Mouse (Mus musculus): Measurements from ENCODE around the gene Speer2.

DNA sequence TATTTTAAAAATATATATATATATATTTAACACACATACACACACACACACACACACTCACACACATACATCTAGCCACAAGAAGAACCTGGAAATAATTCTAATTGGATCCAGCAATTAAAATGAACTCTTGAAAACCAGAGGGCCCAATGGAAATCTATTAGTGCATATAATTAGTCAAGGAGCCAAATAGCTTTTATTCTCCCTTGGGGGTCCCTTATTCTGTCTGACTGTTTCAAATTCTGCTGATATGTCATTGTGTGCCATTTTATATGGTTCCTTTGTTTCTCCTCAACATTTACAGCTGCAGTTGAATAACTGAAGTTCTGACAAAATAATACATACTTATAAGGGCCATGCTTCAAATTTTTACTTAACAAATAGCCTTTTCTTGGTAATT, 17.2 kb upstream of the Speer2 start:
- TF ChIP-seq CTCF (IDR thresholded peaks at IDR 0.05) (no peak), EP300 (IDR thresholded peaks at IDR 0.05) (no peak)

Data from lung, postnatal 0 days (tissue).